30 mouse cellular contexts compared by ENCODE assay signal in genomic region chr12:102151185-102151584, GRCm38 (mm10). TPM values are rescaled to one million over a fixed set of nuclear protein-coding genes. Genes with fewer than 3 reads are reported as not detected.
DNase-seq lines count a peak whose midpoint lies in the region; ATAC-seq and TF ChIP-seq lines count a peak whose summit lies in the region.
"Had no signal": no experiment of that assay in that cellular context is flagged by ENCODE, and none has a peak within 500 bp of the region (broad histone marks: within the 10 kb centered on the region; RNA-seq: fewer than 3 reads in every experiment).

No protein-coding gene starts in this region.

- ATAC-seq in liver, postnatal 0 days: no peak
- ATAC-seq: forebrain, embryonic 16.5 days; intestine, postnatal 0 days; midbrain, embryonic 13.5 days had no signal

- no peak overlapping the region for H3K4me3 ChIP-seq in liver, adult 2 months (ENCODE audit: insufficient read depth, low read depth, low read length)
- no peak overlapping the region for H3K4me3 ChIP-seq in liver, postnatal 0 days (ENCODE audit: low read depth, low read length)
- no peak overlapping the region for H3K4me3 ChIP-seq in lung, adult 2 months (replicated peaks; ENCODE audit: extremely low read depth, low read depth, low read length)
- H3K4me3 ChIP-seq: gastrocnemius, adult 2 months; left cerebral cortex, adult 2 months; limb, embryonic 12.5 days; midbrain, embryonic 13.5 days had no signal

- H3K79me2 ChIP-seq in liver, adult 2 months (ENCODE audit: control insufficient read depth, insufficient read depth, low read length): no peaks in the 10 kb centered on the region

- WGBS in liver, adult 2 months: 58% methylated on average over 7 of the region's 7 CpGs
- 83% methylated on average over 7 of the region's 7 CpGs for WGBS in liver, postnatal 0 days (ENCODE audit: insufficient replicate concordance)
- WGBS in lung, adult 2 months: 50% methylated on average over 7 of the region's 7 CpGs

- H3K9ac ChIP-seq in liver, adult 2 months (ENCODE audit: low read depth, low read length): no peak overlapping the region
- H3K9ac ChIP-seq in liver, postnatal 0 days (replicated peaks): no peak overlapping the region
- H3K9ac ChIP-seq: hindbrain, embryonic 14.5 days; limb, embryonic 12.5 days; midbrain, embryonic 13.5 days had no signal

- no peaks in the 10 kb centered on the region for H3K9me3 ChIP-seq in liver, postnatal 0 days (ENCODE audit: low read length)
- H3K9me3 ChIP-seq: limb, embryonic 12.5 days; midbrain, embryonic 13.5 days had no signal

- peaks cover 7% of the 10 kb centered on the region; the same call in 1 of the 2 replicates for H3K4me1 ChIP-seq in liver, adult 2 months (ENCODE audit: control insufficient read depth, insufficient read depth, low read length)
- H3K4me1 ChIP-seq in liver, postnatal 0 days (ENCODE audit: insufficient read depth): no peaks in the 10 kb centered on the region
- peaks cover 12% of the 10 kb centered on the region for H3K4me1 ChIP-seq in lung, adult 2 months (ENCODE audit: control insufficient read depth, insufficient read depth, low read length)
- H3K4me1 ChIP-seq: limb, embryonic 12.5 days; midbrain, embryonic 13.5 days had no signal

- TF ChIP-seq CTCF in liver, adult 2 months (IDR thresholded peaks at IDR 0.05; ENCODE audit: low read depth, low read length): no peak
- no peak for TF ChIP-seq CTCF in liver, postnatal 0 days (IDR thresholded peaks at IDR 0.05; ENCODE audit: low read depth)
- no peak for TF ChIP-seq CTCF in lung, adult 2 months (IDR thresholded peaks at IDR 0.05; ENCODE audit: insufficient read depth, low read length)

- intact Hi-C loops in heart, postnatal 14 days (cut with DNase I): no loop called here

- no peak overlapping the region for H3K4me2 ChIP-seq in liver, postnatal 0 days (ENCODE audit: low read depth, low read length)
- H3K4me2 ChIP-seq: hindbrain, embryonic 14.5 days; limb, embryonic 12.5 days; liver, embryonic 11.5 days; midbrain, embryonic 13.5 days had no signal

- H3K36me3 ChIP-seq in liver, adult 2 months (ENCODE audit: control insufficient read depth, insufficient read depth, low read length): no peaks in the 10 kb centered on the region
- no peaks in the 10 kb centered on the region for H3K36me3 ChIP-seq in liver, postnatal 0 days (replicated peaks; ENCODE audit: insufficient read depth, low read length)
- H3K36me3 ChIP-seq: limb, embryonic 12.5 days; midbrain, embryonic 13.5 days had no signal

- no peaks in the 10 kb centered on the region for H3K27me3 ChIP-seq in liver, adult 2 months (ENCODE audit: control insufficient read depth, insufficient read depth, low read length)
- H3K27me3 ChIP-seq in liver, postnatal 0 days (ENCODE audit: insufficient read depth, low read length): no peaks in the 10 kb centered on the region
- H3K27me3 ChIP-seq: limb, embryonic 12.5 days; midbrain, embryonic 13.5 days had no signal

- no peak overlapping the region for H3K27ac ChIP-seq in liver, adult 2 months (replicated peaks; ENCODE audit: insufficient read depth, low read depth, low read length)
- H3K27ac ChIP-seq in liver, postnatal 0 days (ENCODE audit: low read depth): no peak overlapping the region
- H3K27ac ChIP-seq: gastrocnemius, adult 2 months; hindbrain, embryonic 14.5 days; left cerebral cortex, adult 2 months; limb, embryonic 12.5 days; macrophage; midbrain, embryonic 13.5 days had no signal

- TF ChIP-seq EP300 in liver, postnatal 0 days (IDR thresholded peaks at IDR 0.05; ENCODE audit: low read depth): no peak

- DNase-seq in liver, adult 2 months (ENCODE audit: extremely low read depth, low read depth, low spot score): peak; percentile 69
- DNase-seq in liver, postnatal 0 days: no peak
- DNase-seq in heart, postnatal 14 days: peak; percentile 34 to 38
- DNase-seq in lung, adult 2 months: peak; percentile 44
- DNase-seq in lung, postnatal 36 days: peak; percentile 88
- no peak for DNase-seq in layer of hippocampus, postnatal 10 days (ENCODE audit: low spot score in 2 of 2)
- DNase-seq in cerebellum, postnatal 4 days (ENCODE audit: low spot score in 2 of 2): no peak
- DNase-seq: adrenal gland, adult 8-10 months; B cell, adult 2 months; cerebellum, adult 2 months; cerebellum, postnatal 14 days; gastrocnemius, adult 2 months; gastrocnemius, postnatal 36 days; kidney, adult 9 months; kidney, postnatal 14 days; layer of hippocampus, adult 9-11 months; retina, postnatal 1 day; right cerebral cortex, postnatal 14 days; thymus, adult 2 months; thymus, postnatal 4 days had no signal

- no peak for TF ChIP-seq POLR2A in liver, adult 2 months (IDR thresholded peaks at IDR 0.05; ENCODE audit: extremely low read depth, insufficient read depth, low read length)
- no peak for TF ChIP-seq POLR2A in lung, adult 2 months (IDR thresholded peaks at IDR 0.05; ENCODE audit: borderline replicate concordance, extremely low read depth, low read depth, low read length)

RNA-seq across cellular contexts. Expression of gene Slc24a4, which starts 22.7 kb away (rescaled TPM):
- not detected in 2 replicates for total RNA-seq in liver, adult 2 months (2014; rRNA removed)
- polyA plus RNA-seq in liver, adult 2 months (2012; rRNA removed): 0.11 TPM in 1 of 2 replicates, not detected in the other
- 0.05 and 0.08 TPM in 2 replicates for polyA plus RNA-seq in liver, postnatal 0 days (2015; fragmentation: Nextera tagmentation; extraction: Ambion mirVana)
- 1 to 10 TPM; 1.0 to 2.0 TPM for total RNA-seq in heart, postnatal 14 days (2021)
- 20.2 and 25.2 TPM in 2 replicates for polyA plus RNA-seq in lung, adult 2 months (2012; rRNA removed)
- 10 to 100 TPM; 17.2 to 17.5 TPM for total RNA-seq in layer of hippocampus, postnatal 10 days (2021)
- total RNA-seq: gastrocnemius, adult 2 months; gastrocnemius, postnatal 36 days; megakaryocyte-erythroid progenitor cell, adult 5-6 weeks; monocyte, adult 5-6 weeks had no signal
- polyA plus RNA-seq: macrophage had no signal

Comparison
In these comparisons a context has a peak if more than half of its experiments do, and no peak if none do; other contexts are left out.
1. DNase-seq: peak in liver, adult 2 months (single experiment), heart, postnatal 14 days (2 of 2), lung, adult 2 months (single experiment) and lung, postnatal 36 days (single experiment); none in liver, postnatal 0 days (single experiment), layer of hippocampus, postnatal 10 days (0 of 2) and cerebellum, postnatal 4 days (0 of 2).
2. RNA of gene Slc24a4, which starts 22.7 kb away (total RNA-seq): 17.2 to 17.5 TPM in layer of hippocampus, postnatal 10 days; 1.0 to 2.0 TPM in heart, postnatal 14 days and not detected in liver, adult 2 months; every median in the first group is over 4 times any median in the second.